10 mouse cellular contexts compared by ENCODE assay signal in the genomic region with DNA sequence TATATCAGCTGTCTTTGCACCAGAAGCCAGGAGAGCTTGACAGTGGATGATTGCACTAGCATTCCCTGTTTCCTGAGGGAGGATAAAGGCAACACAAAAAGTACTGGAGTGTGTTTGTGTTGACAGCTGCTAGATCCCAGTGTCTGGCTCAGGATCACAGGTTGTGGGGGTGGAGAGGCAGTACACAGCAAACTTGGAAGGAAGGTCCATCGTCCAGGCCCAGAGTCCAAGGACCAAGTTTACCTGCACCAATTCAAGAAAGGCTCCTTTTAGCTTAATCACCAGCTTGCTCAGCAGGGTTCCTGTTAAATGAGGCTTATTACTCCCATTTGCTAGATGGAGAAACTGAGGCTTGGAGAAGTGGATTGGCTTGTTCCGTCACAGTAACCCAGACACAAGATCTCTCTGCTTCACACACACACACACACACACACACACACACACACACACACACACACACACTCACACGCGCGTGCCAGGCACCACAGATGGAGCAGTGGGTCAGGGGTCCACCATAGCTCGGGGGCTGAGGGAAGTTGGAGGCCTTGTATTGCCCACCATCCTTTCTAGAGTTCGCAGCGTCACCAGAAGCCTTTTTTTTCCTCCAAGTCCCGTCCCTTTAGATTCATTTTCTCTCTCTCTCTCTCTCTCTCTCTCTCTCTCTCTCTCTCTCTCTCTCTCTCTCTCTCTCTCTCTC. TPM values are rescaled to one million over a fixed set of nuclear protein-coding genes. Genes with fewer than 3 reads are reported as not detected.
DNase-seq lines count a peak whose midpoint lies in the region; ATAC-seq and TF ChIP-seq lines count a peak whose summit lies in the region.
"Had no signal": no experiment of that assay in that cellular context is flagged by ENCODE, and none has a peak within 500 bp of the region (broad histone marks: within the 10 kb centered on the region; RNA-seq: fewer than 3 reads in every experiment).

No protein-coding gene starts in this region.

- H3K27ac ChIP-seq in heart, embryonic 14.5 days (replicated peaks in 1 of 2; ENCODE audit: control insufficient read depth in 1 of 2, insufficient read depth in 1 of 2, low read depth in 2 of 2, low read length in 2 of 2): no peak overlapping the region
- 0 out of 2 replicates have a peak overlapping the region, but pooled peaks have one; percentile 0 for H3K27ac ChIP-seq in forebrain, embryonic 14.5 days (ENCODE audit: low read depth, low read length)
- H3K27ac ChIP-seq in kidney, embryonic 16.5 days (ENCODE audit: low read length): peak overlapping the region; percentile 87

- TF ChIP-seq POLR2A in myocyte (IDR thresholded peaks at IDR 0.05; ENCODE audit: insufficient read length, low read depth): no peak

- H3K27me3 ChIP-seq in heart, embryonic 14.5 days (ENCODE audit: control insufficient read depth, insufficient read depth, low read length): 0 out of 2 replicates have a peak, but pooled peaks cover 3% of the 10 kb centered on the region
- no peaks in the 10 kb centered on the region for H3K27me3 ChIP-seq in forebrain, embryonic 14.5 days (replicated peaks; ENCODE audit: control insufficient read depth, insufficient read depth, low read length)
- H3K27me3 ChIP-seq in kidney, embryonic 16.5 days (ENCODE audit: insufficient read depth, low read length): no peaks in the 10 kb centered on the region
- H3K27me3 ChIP-seq in myocyte (ENCODE audit: control insufficient read depth, insufficient read depth, insufficient read length): peaks cover 8% of the 10 kb centered on the region

- H3K4me1 ChIP-seq in heart, embryonic 14.5 days (ENCODE audit: control insufficient read depth in 2 of 2, insufficient read depth in 2 of 2, low read length in 2 of 2): 0 out of 4 replicates have a peak, but pooled peaks cover 0 to 5% of the 10 kb centered on the region in 2 experiments
- H3K4me1 ChIP-seq in forebrain, embryonic 14.5 days (ENCODE audit: control insufficient read depth, insufficient read depth, low read length): no peaks in the 10 kb centered on the region
- H3K4me1 ChIP-seq in kidney, embryonic 16.5 days (ENCODE audit: insufficient read depth, low read length): peaks cover 19% of the 10 kb centered on the region

- H3K9ac ChIP-seq in heart, embryonic 14.5 days (ENCODE audit: low read length): no peak overlapping the region; the same call in 1 of the 2 replicates
- peak overlapping the region; percentile 47 for H3K9ac ChIP-seq in forebrain, embryonic 14.5 days (ENCODE audit: low read length)
- H3K9ac ChIP-seq in kidney, embryonic 16.5 days (replicated peaks; ENCODE audit: low read length): peak overlapping the region; percentile 72

- peak overlapping the region; percentile 46 to 54; a peak in 3 of 4 replicates for H3K4me3 ChIP-seq in heart, embryonic 14.5 days (ENCODE audit: control insufficient read depth in 1 of 2, insufficient read depth in 1 of 2, low read depth in 1 of 2, low read length in 2 of 2)
- H3K4me3 ChIP-seq in forebrain, embryonic 14.5 days (ENCODE audit: low read depth, low read length): peak overlapping the region; percentile 31
- peak overlapping the region; percentile 56 for H3K4me3 ChIP-seq in kidney, embryonic 16.5 days (ENCODE audit: low read length)
- no peak overlapping the region for H3K4me3 ChIP-seq in myocyte

- no peak for ATAC-seq in heart, embryonic 14.5 days (ENCODE audit: insufficient number of reproducible peaks, insufficient read depth, low FRiP score, low read depth)
- ATAC-seq in forebrain, embryonic 14.5 days: peak; percentile 69
- 0 out of 2 replicates have a peak, but pooled peaks have one; percentile 21 for ATAC-seq in kidney, embryonic 16.5 days (ENCODE audit: low FRiP score, low TSS enrichment)
- ATAC-seq in CD4-positive, CD25-positive, alpha-beta regulatory T cell, adult 4 months: no peak

- WGBS in heart, embryonic 14.5 days: 33% methylated on average over 9 of the region's 9 CpGs
- 37% methylated on average over 9 of the region's 9 CpGs for WGBS in forebrain, embryonic 14.5 days
- WGBS in kidney, embryonic 16.5 days: 31% methylated on average over 9 of the region's 9 CpGs

- no peaks in the 10 kb centered on the region for H3K9me3 ChIP-seq in heart, embryonic 14.5 days (ENCODE audit: control insufficient read depth, low read length)
- no peaks in the 10 kb centered on the region for H3K9me3 ChIP-seq in forebrain, embryonic 14.5 days (replicated peaks; ENCODE audit: control insufficient read depth, low read length)
- H3K9me3 ChIP-seq in kidney, embryonic 16.5 days (ENCODE audit: low read length): no peaks in the 10 kb centered on the region

- H3K4me2 ChIP-seq in heart, embryonic 14.5 days (ENCODE audit: low read length): peak overlapping the region; percentile 82
- peak overlapping the region; percentile 46 for H3K4me2 ChIP-seq in forebrain, embryonic 14.5 days (ENCODE audit: low read length)
- H3K4me2 ChIP-seq in kidney, embryonic 16.5 days (replicated peaks; ENCODE audit: low read depth, low read length): peak overlapping the region; percentile 82
- peak overlapping the region; percentile 32 for H3K4me2 ChIP-seq in myocyte (ENCODE audit: low read depth)

- DNase-seq in heart, adult 11 months: no peak
- peak; percentile 20 for DNase-seq in forebrain, embryonic 14.5 days (ENCODE audit: low spot score)
- DNase-seq in urinary bladder, postnatal 4 days (ENCODE audit: low spot score in 2 of 2): no peak
- no peak for DNase-seq in adrenal gland, adult 2 months

- no peaks in the 10 kb centered on the region for H3K79me2 ChIP-seq in myocyte (ENCODE audit: control insufficient read depth, insufficient read depth)

- no peak overlapping the region for H3ac ChIP-seq in myocyte (ENCODE audit: control insufficient read depth, insufficient read length)

- H3K36me3 ChIP-seq in heart, embryonic 14.5 days (ENCODE audit: control insufficient read depth, insufficient read depth, low read length): no peaks in the 10 kb centered on the region
- H3K36me3 ChIP-seq in forebrain, embryonic 14.5 days (ENCODE audit: control insufficient read depth, insufficient read depth, low read length): no peaks in the 10 kb centered on the region
- no peaks in the 10 kb centered on the region for H3K36me3 ChIP-seq in kidney, embryonic 16.5 days (ENCODE audit: insufficient read depth, low read length)
- no peaks in the 10 kb centered on the region for H3K36me3 ChIP-seq in myocyte (ENCODE audit: control insufficient read depth, insufficient read depth)

TF ChIP-seq in myocyte, 11 proteins besides CTCF, POLR2A, EP300 and RAD21:
- TF ChIP-seq TCF3 (IDR thresholded peaks at IDR 0.05; ENCODE audit: insufficient read length, low read depth) (no peak), MAX (IDR thresholded peaks at IDR 0.05; ENCODE audit: low read depth) (no peak), E2F4 (IDR thresholded peaks at IDR 0.05; ENCODE audit: insufficient read depth) (no peak), MYOD1 (IDR thresholded peaks at IDR 0.05; ENCODE audit: control insufficient read depth in 1 of 3, insufficient read length in 2 of 3, low read depth in 2 of 3) (no peak), USF1 (IDR thresholded peaks at IDR 0.05; ENCODE audit: low read depth) (no peak), SRF (IDR thresholded peaks at IDR 0.05; ENCODE audit: control insufficient read depth, insufficient read length, low read depth) (no peak), CEBPB (IDR thresholded peaks at IDR 0.05; ENCODE audit: insufficient read depth, poor library complexity, severe bottlenecking) (no peak), POLR2AphosphoS2 (IDR thresholded peaks at IDR 0.05; ENCODE audit: insufficient read length, low read depth) (no peak), MYOG (IDR thresholded peaks at IDR 0.05; ENCODE audit: control insufficient read depth in 1 of 3, insufficient read depth in 1 of 3, insufficient read length in 2 of 3, low read depth in 2 of 3) (no peak), REST (IDR thresholded peaks at IDR 0.05; ENCODE audit: insufficient read depth, insufficient read length) (no peak), TCF12 (IDR thresholded peaks at IDR 0.05; ENCODE audit: insufficient read depth, poor library complexity, severe bottlenecking) (no peak)
TF ChIP-seq in myocyte: peak in this region for 0.

RNA-seq across cellular contexts. Expression of a gene that starts 45.3 kb away (rescaled TPM):
- polyA plus RNA-seq in heart, embryonic 14.5 days (2014; fragmentation: Nextera tagmentation; extraction: Ambion mirVana): not detected in 2 replicates
- polyA plus RNA-seq in forebrain, embryonic 14.5 days (2014; fragmentation: Nextera tagmentation; extraction: Ambion mirVana): not detected in 2 replicates
- 134 and 160 TPM in 2 replicates for polyA plus RNA-seq in kidney, embryonic 16.5 days (2015; fragmentation: Nextera tagmentation; extraction: Ambion mirVana)
- polyA plus RNA-seq in myocyte (2012; fragmentation: generic; extraction: Trizol): not detected
- total RNA-seq in adrenal gland, adult 2 months (2021): not detected
- not detected in 2 replicates for polyA plus RNA-seq in adrenal gland, adult 2 months (2012; rRNA removed)
- polyA plus RNA-seq in CD4-positive, CD25-positive, alpha-beta regulatory T cell, adult 4 months (2017; shearing (Covaris generic)): not detected
- total RNA-seq: hematopoietic stem cell, adult 5-6 weeks; neutrophil, adult 5-6 weeks had no signal

Comparison
In these comparisons a context has a peak if more than half of its experiments do, and no peak if none do; other contexts are left out.
1. ATAC-seq: peak in forebrain, embryonic 14.5 days (single experiment) and kidney, embryonic 16.5 days (single experiment); none in heart, embryonic 14.5 days (single experiment) and CD4-positive, CD25-positive, alpha-beta regulatory T cell, adult 4 months (single experiment).
2. H3K27ac ChIP-seq: peak in forebrain, embryonic 14.5 days (single experiment) and kidney, embryonic 16.5 days (single experiment); none in heart, embryonic 14.5 days (0 of 2).
3. H3K4me2 ChIP-seq: peak in every context shown above with its lines; median percentile 82 in heart, embryonic 14.5 days; 82 in kidney, embryonic 16.5 days; 46 in forebrain, embryonic 14.5 days; 32 in myocyte.
4. RNA of a gene that starts 45.3 kb away (polyA plus RNA-seq): 134 to 160 TPM in kidney, embryonic 16.5 days; not detected in forebrain, embryonic 14.5 days, not detected in heart, embryonic 14.5 days, not detected in myocyte (single experiment), not detected in adrenal gland, adult 2 months and not detected in CD4-positive, CD25-positive, alpha-beta regulatory T cell, adult 4 months; every median in the first group is over 100 times any median in the second.